Mouse (Mus musculus): Measurements from ENCODE around the gene Cfap57. TPM values are rescaled to one million over a fixed set of nuclear protein-coding genes. Genes with fewer than 3 reads are reported as not detected.
A peak's percentile ranks its signal among the peaks of the same experiment; 100 is the strongest.

Cfap57 gene
- polyA plus RNA-seq, 1 experiment from 2014 or later, result 2.3 TPM

DNA sequence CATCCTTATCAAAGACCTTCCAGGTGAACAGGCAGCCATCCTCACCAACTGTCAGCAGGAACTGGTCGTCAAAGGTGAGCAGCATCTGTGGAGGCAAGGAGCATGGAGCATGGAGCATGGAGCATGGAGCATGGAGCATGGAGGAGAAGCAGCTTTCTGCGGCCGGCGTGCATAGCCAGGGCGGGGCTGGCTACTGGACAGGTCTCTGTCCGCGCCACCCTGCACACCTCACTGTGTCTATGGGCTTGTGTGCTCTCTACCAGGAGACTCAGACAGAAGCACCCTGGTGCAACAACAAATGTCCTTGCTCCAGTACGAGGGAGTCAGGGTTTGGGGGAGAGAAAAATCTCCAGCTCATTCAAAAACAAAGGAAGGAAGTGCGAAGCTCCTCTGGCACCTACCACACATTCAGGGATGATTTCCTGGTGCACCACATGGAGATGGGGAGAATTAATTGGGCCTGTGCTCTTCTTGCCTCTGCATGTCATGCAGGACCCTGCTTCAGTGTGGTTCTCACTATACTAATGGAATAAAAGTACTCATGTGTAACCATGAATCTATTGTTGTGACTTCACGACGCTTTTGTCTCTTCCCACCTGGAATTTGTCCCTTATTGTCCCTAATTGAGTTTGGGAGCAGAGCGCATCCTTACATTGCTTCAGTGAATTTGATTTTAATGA, 31.4 kb downstream of the Cfap57 start:
- Histone ChIP-seq H3K4me2 (peak overlapping the region; percentile 26; the same call in 1 of the 2 replicates), H3K36me3 (replicated peaks) (no peaks in the 10 kb centered on the region), H3K4me3 (no peak overlapping the region), H3K4me1 (peaks cover 14% of the 10 kb centered on the region), H3K27ac (peak overlapping the region; percentile 69), H3K9me3 (no peaks in the 10 kb centered on the region), H3K27me3 (replicated peaks) (no peaks in the 10 kb centered on the region), H3K9ac (no peak overlapping the region)
- ATAC-seq (replicated peaks), result peak; percentile 47
- 55% methylated on average over 12 of the region's 12 CpGs for WGBS

DNA sequence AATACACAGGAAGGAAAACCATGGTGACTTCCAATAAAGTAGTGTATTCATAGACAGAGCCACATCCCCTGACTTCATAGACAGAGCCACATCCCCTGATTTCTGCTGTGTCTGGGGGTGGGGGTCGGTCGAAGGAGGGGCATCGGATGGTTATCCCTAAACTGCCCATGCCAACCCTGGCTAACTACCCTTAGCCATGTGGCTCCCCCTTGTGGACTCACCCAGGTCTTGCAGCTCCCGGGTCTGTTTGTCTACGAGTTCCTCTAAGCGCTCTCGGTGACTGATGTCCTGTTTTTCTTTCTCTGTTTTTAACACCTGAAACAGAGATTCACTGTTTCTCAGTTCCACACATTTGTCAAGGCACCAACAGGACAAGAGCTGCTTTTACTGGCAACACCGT, 37.9 kb downstream of the Cfap57 start:
- no peak for ATAC-seq (replicated peaks)
- Histone ChIP-seq H3K27me3 (replicated peaks) (no peaks in the 10 kb centered on the region), H3K4me2 (no peak overlapping the region), H3K4me3 (no peak overlapping the region), H3K9me3 (no peaks in the 10 kb centered on the region), H3K9ac (no peak overlapping the region), H3K4me1 (peaks cover 3% of the 10 kb centered on the region; the same call in 1 of the 2 replicates), H3K27ac (no peak overlapping the region), H3K36me3 (replicated peaks) (no peaks in the 10 kb centered on the region)
- 95% methylated on average over 8 of the region's 8 CpGs for WGBS

DNA sequence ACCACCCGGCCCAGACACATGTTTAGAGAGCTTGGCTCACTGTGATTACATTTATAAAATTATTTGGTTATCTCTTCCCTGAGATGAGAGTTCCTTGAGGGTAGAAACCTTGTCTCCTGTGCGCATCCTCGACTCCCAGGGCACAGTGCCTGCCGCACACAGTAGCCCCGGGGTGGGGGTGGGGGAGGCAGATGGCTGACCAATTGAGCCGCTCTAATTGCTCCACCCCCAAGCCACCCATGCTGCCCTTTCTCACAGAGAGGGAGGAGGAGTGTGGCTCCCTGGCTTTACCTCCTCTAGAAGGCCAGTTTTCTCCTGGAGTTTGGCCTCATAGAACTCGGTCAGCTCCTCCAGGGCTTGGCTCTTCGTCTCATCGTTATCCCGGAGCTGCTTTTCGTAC, 39.1 kb downstream of the Cfap57 start:
- Histone ChIP-seq H3K4me2 (no peak overlapping the region), H3K9ac (no peak overlapping the region), H3K27me3 (replicated peaks) (no peaks in the 10 kb centered on the region), H3K27ac (no peak overlapping the region), H3K36me3 (replicated peaks) (no peaks in the 10 kb centered on the region), H3K4me3 (no peak overlapping the region), H3K4me1 (no peaks in the 10 kb centered on the region), H3K9me3 (no peaks in the 10 kb centered on the region)
- WGBS, result 32% methylated on average over 11 of the region's 11 CpGs
- ATAC-seq (replicated peaks), result no peak

- 47% methylated on average over 13 of the region's 13 CpGs for WGBS
- Histone ChIP-seq H3K36me3 (replicated peaks) (no peaks in the 10 kb centered on the region), H3K9ac (no peak overlapping the region), H3K27me3 (replicated peaks) (no peaks in the 10 kb centered on the region), H3K4me1 (no peaks in the 10 kb centered on the region), H3K27ac (no peak overlapping the region), H3K4me2 (no peak overlapping the region), H3K9me3 (no peaks in the 10 kb centered on the region), H3K4me3 (no peak overlapping the region)
- no peak for ATAC-seq (replicated peaks)
Measured at GRCm38 (mm10) chr4:118579313-118579712, 41.3 kb downstream of the Cfap57 start.

GRCm38 (mm10) chr4:118576097-118576496, 44.5 kb downstream of the Cfap57 start:
- Histone ChIP-seq H3K4me1 (no peaks in the 10 kb centered on the region), H3K9ac (no peak overlapping the region), H3K36me3 (replicated peaks) (no peaks in the 10 kb centered on the region), H3K27me3 (replicated peaks) (no peaks in the 10 kb centered on the region), H3K27ac (no peak overlapping the region), H3K4me2 (no peak overlapping the region), H3K9me3 (no peaks in the 10 kb centered on the region), H3K4me3 (no peak overlapping the region)
- peak; percentile 73 for ATAC-seq (replicated peaks)
- WGBS, result 3% methylated on average over 6 of the region's 6 CpGs

GRCm38 (mm10) chr4:118571441-118571840, 49.1 kb downstream of the Cfap57 start:
- no peaks in the 10 kb centered on the region for H3K36me3 ChIP-seq (replicated peaks)
- no peak for ATAC-seq (replicated peaks)
- H3K4me2 ChIP-seq, result no peak overlapping the region
- H3K9me3 ChIP-seq, result no peaks in the 10 kb centered on the region
- H3K27ac ChIP-seq, result no peak overlapping the region
- H3K4me3 ChIP-seq, result no peak overlapping the region
- H3K4me1 ChIP-seq, result no peaks in the 10 kb centered on the region
- H3K9ac ChIP-seq, result no peak overlapping the region
- no peaks in the 10 kb centered on the region for H3K27me3 ChIP-seq (replicated peaks)
- 84% methylated on average over 15 of the region's 15 CpGs for WGBS

DNA sequence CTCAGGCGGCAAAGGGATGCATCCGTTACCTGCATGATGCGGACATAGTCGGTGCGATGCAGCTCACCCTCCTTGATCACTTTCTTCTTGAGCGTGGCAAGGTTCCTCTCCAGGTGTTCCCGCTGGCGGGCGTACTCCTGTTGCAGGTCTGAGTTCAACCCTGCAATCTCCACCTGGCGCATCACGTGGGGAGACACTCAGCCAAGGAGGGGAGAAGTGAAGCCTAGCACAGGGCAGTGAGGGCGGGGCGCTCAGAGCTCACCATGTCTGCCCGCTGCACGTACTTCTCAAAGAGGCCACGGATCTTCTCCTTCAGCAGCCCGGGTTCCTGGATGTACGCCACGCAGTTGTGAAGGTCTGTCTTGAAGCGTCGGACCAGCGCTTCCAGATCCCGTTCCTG, 51.3 kb downstream of the Cfap57 start:
- H3K4me1 ChIP-seq, result no peaks in the 10 kb centered on the region

GRCm38 (mm10) chr4:118568709-118569108, 51.9 kb downstream of the Cfap57 start:
- Histone ChIP-seq H3K27me3 (replicated peaks) (no peaks in the 10 kb centered on the region), H3K36me3 (replicated peaks) (no peaks in the 10 kb centered on the region), H3K4me1 (no peaks in the 10 kb centered on the region), H3K4me2 (no peak overlapping the region), H3K9me3 (no peaks in the 10 kb centered on the region), H3K27ac (no peak overlapping the region), H3K4me3 (no peak overlapping the region), H3K9ac (no peak overlapping the region)
- 64% methylated on average over 10 of the region's 10 CpGs for WGBS
- no peak for ATAC-seq (replicated peaks)

More for the DNA sequence above, 51.3 kb downstream of the Cfap57 start:
- Histone ChIP-seq H3K9me3 (no peaks in the 10 kb centered on the region), H3K9ac (no peak overlapping the region), H3K36me3 (replicated peaks) (no peaks in the 10 kb centered on the region), H3K4me3 (no peak overlapping the region), H3K27ac (no peak overlapping the region), H3K27me3 (replicated peaks) (no peaks in the 10 kb centered on the region), H3K4me2 (no peak overlapping the region)
- no peak for ATAC-seq (replicated peaks)
- 75% methylated on average over 23 of the region's 23 CpGs for WGBS

GRCm38 (mm10) chr4:118566161-118566676, 54.4 kb downstream of the Cfap57 start:
- H3K4me3 ChIP-seq, result no peak overlapping the region
- no peaks in the 10 kb centered on the region for H3K9me3 ChIP-seq
- no peak overlapping the region for H3K27ac ChIP-seq
- no peaks in the 10 kb centered on the region for H3K27me3 ChIP-seq (replicated peaks)
- no peak overlapping the region for H3K4me2 ChIP-seq
- H3K9ac ChIP-seq, result no peak overlapping the region
- WGBS, result 40% methylated on average over 7 of the region's 7 CpGs
- no peaks in the 10 kb centered on the region for H3K36me3 ChIP-seq (replicated peaks)
- H3K4me1 ChIP-seq, result no peaks in the 10 kb centered on the region
- no peak for ATAC-seq (replicated peaks)

GRCm38 (mm10) chr4:118564926-118565279, 55.7 kb downstream of the Cfap57 start:
- Histone ChIP-seq H3K4me3 (no peak overlapping the region), H3K36me3 (replicated peaks) (no peaks in the 10 kb centered on the region), H3K9ac (no peak overlapping the region), H3K9me3 (no peaks in the 10 kb centered on the region), H3K4me1 (no peaks in the 10 kb centered on the region), H3K27ac (no peak overlapping the region), H3K4me2 (no peak overlapping the region), H3K27me3 (replicated peaks) (no peaks in the 10 kb centered on the region)
- ATAC-seq (replicated peaks), result peak; percentile 46; the same call in 1 of the 2 replicates
- WGBS, result 18% methylated on average over 3 of the region's 3 CpGs

DNA sequence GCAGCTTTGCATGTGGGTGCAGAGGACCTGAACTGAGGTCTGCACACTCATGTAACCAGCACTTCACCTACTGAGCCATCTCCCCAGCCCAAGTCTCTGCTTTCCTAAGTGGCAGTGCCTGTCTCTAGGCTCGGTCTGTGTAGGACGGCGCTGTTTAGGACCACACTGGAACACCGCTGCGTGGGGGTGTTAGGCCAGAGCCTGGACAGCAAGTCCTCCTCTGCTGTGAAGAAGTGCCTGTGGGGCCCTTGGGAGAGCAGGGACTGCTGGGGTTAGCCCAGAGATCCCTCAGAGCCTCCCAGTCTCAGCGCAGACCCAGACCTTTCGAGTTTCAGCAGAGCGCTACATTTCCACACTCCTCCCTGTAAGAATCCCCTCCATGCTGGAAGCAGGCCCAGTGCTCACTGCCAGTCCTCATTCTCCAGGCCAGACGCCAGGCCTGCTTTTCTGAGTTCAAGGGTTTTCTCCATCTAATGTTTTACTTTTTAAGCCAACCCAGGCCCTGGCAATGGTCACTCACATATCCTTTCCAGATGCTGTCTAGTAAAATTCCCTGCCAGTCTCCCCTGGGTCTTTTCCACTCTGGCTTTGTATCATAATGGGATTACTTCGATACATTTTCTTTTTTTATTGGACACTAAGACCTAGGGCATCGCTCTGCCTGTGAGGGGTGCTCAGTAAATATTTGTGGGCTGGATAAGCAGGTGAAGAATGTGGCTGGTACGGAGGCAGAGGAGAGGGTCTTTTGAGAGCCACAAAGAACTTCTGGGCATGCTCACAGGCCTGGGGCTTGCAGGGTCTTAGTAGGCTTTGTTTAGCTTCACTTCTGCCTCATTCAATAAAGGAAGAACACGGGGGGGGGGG, 56.3 kb downstream of the Cfap57 start:
- ATAC-seq (replicated peaks), result peak; percentile 62
- Histone ChIP-seq H3K27ac (no peak overlapping the region), H3K4me1 (no peaks in the 10 kb centered on the region)

DNA sequence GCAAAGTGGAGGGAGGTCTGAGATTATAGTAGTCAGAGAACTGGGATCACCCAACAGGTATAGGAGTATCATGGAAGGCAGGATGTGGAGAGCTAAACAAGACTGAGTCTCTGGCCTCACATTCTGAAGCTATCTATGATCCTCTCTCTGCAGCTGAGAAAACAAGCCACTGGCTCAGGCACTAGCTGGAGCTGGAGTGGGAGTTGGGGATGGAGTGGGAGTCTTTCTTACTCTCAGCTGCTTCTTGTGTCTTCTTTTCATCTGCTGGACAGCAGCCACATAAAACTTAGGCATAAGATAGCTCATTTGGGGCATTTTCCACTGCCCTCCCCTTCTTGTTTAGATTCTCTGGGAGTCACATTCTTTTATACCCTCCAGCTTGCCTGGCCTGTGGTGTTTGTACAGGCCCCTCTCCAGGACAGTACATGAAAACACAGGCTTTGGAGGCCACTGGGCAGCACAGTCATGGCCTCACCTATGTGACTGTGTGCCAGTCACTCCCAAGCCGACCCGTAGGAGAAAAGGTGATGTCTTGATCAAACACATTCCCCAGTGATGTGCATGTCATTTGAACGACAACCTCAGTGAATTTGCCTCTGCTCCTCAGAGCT, 67.4 kb downstream of the Cfap57 start:
- peaks cover under 1% of the 10 kb centered on the region; the same call in 1 of the 2 replicates for H3K9me3 ChIP-seq
- H3K27me3 ChIP-seq (replicated peaks), result no peaks in the 10 kb centered on the region
- ATAC-seq (replicated peaks), result no peak
- H3K4me2 ChIP-seq, result no peak overlapping the region
- no peak overlapping the region for H3K27ac ChIP-seq
- H3K36me3 ChIP-seq (replicated peaks), result no peaks in the 10 kb centered on the region
- no peak overlapping the region for H3K4me3 ChIP-seq
- 86% methylated on average over 3 of the region's 3 CpGs for WGBS
- H3K9ac ChIP-seq, result no peak overlapping the region
- H3K4me1 ChIP-seq, result no peaks in the 10 kb centered on the region

More for the DNA sequence above, 56.3 kb downstream of the Cfap57 start:
- H3K9me3 ChIP-seq, result no peaks in the 10 kb centered on the region
- no peak overlapping the region for H3K9ac ChIP-seq
- H3K4me2 ChIP-seq, result no peak overlapping the region
- no peak overlapping the region for H3K4me3 ChIP-seq
- no peaks in the 10 kb centered on the region for H3K36me3 ChIP-seq (replicated peaks)
- 63% methylated on average over 12 of the region's 13 CpGs for WGBS
- H3K27me3 ChIP-seq (replicated peaks), result no peaks in the 10 kb centered on the region

All from midbrain, embryonic 15.5 days (tissue).